Mouse (Mus musculus): ENCODE results near the gene Sae1.
"Not testable (repeated sequence)": the region's sequence is repeated elsewhere in the genome, so short reads cannot be mapped to it uniquely, and the experiment has no call there.

DNA sequence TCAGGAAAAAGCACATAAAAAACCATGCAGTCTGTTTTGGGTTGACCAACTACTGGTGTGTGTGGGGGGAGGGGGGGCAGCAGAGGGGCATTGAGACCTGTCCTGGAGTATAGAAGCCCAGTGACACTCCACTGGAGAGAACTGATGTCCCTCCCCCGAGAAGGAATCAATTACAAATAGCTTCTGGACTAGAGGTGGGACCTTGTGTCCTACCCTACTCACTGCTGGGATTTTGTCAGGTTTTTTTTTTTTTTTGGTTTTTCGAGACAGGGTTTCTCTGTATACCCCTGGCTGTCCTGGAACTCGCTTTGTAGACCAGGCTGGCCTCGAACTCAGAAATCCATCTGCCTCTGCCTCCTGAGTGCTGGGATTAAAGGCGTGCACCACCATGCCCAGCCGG is 80.5 kb downstream of the Sae1 start:
- not testable (repeated sequence) for TF ChIP-seq CTCF (IDR thresholded peaks at IDR 0.05; ENCODE audit: insufficient read depth, low read length); POLR2A (IDR thresholded peaks at IDR 0.05; ENCODE audit: borderline replicate concordance, extremely low read depth, low read depth, low read length)

Data from lung, adult 2 months (tissue).